Mouse (Mus musculus) liver, embryonic 15.5 days (tissue): ENCODE results near the gene Ppp5c. TPM values are rescaled to one million over a fixed set of nuclear protein-coding genes. Genes with fewer than 3 reads are reported as not detected.

Experiments used
- ATAC-seq: fragments of 200-750 bp; cut with Nextera tagmentation; 2 replicates; pipeline ENCODE4 v1.8.0; 2017; ENCODE audit warnings: moderate number of reproducible peaks, mild to moderate bottlenecking, moderate library complexity; ENCODE audit not compliant: insufficient read depth
- H3K27ac ChIP-seq: fragments of 300-500 bp; sonication (generic); replicated peaks from 2 replicates; pipeline ENCODE4 v1.5.1; 2015; ENCODE audit warnings: mild to moderate bottlenecking, inconsistent platforms
- H3K27me3 ChIP-seq: fragments of 300-500 bp; sonication (generic); 2 replicates; pipeline ENCODE4 v1.6.1; 2015; ENCODE audit warnings: mild to moderate bottlenecking, inconsistent platforms
- H3K36me3 ChIP-seq: fragments of 300-500 bp; sonication (generic); replicated peaks from 2 replicates; pipeline ENCODE4 v1.6.1; 2015; ENCODE audit warnings: moderate library complexity, mild to moderate bottlenecking, inconsistent platforms
- H3K4me1 ChIP-seq: fragments of 300-500 bp; sonication (generic); replicated peaks from 2 replicates; pipeline ENCODE4 v1.6.1; 2015; ENCODE audit warnings: inconsistent platforms
- H3K4me2 ChIP-seq: fragments of 300-500 bp; sonication (generic); 2 replicates; pipeline ENCODE4 v1.6.1; 2015; ENCODE audit warnings: moderate library complexity, mild to moderate bottlenecking, inconsistent platforms
- H3K4me3 ChIP-seq: fragments of 300-500 bp; sonication (generic); replicated peaks from 2 replicates; pipeline ENCODE4 v1.5.1; 2015; ENCODE audit warnings: mild to moderate bottlenecking, inconsistent platforms
- H3K9ac ChIP-seq: fragments of 300-500 bp; sonication (generic); 2 replicates; pipeline ENCODE4 v1.6.1; 2015; ENCODE audit warnings: moderate library complexity, mild to moderate bottlenecking, inconsistent platforms
- H3K9me3 ChIP-seq: fragments of 300-500 bp; sonication (generic); replicated peaks from 2 replicates; pipeline ENCODE4 v1.6.1; 2016; ENCODE audit warnings: inconsistent platforms
- WGBS: fragments of 180-500 bp; shearing (Covaris S2); methylation state at CpG from one replicate; pipeline ENCODE4 v1.1.7; 2015; ENCODE audit warnings: mixed read lengths; ENCODE audit not compliant: insufficient replicate concordance; 5-methylcytosine and 5-hydroxymethylcytosine counted together
- polyA plus RNA-seq: library from polyadenylated mRNA; unstranded; fragments of >200 nt; fragmentation: Nextera tagmentation; extraction: Ambion mirVana; gene quantifications from 2 replicates; pipeline ENCODE4 v1.2.1, GENCODE M21; 2015

The Ppp5c gene
- polyA plus RNA-seq, 1 experiment from 2014 or later = 43.2 TPM

GRCm38 (mm10) chr7:17050933-17051594 is 23.3 kb upstream of the Ppp5c start:
- Histone ChIP-seq H3K4me1 (peaks cover 52% of the 10 kb centered on the region), H3K27ac (no peak overlapping the region), H3K27me3 (no peaks in the 10 kb centered on the region), H3K36me3 (peaks cover 76% of the 10 kb centered on the region), H3K9me3 (no peaks in the 10 kb centered on the region), H3K9ac (no peak overlapping the region), H3K4me2 (no peak overlapping the region), H3K4me3 (no peak overlapping the region)
- 29% methylated on average over 15 of the region's 17 CpGs for WGBS
- 0 out of 2 replicates have a peak, but pooled peaks have one; percentile 4 for ATAC-seq

GRCm38 (mm10) chr7:17050491-17050890 is 22.8 kb upstream of the Ppp5c start:
- WGBS = 65% methylated on average over 11 of the region's 11 CpGs
- peaks cover 81% of the 10 kb centered on the region for H3K36me3 ChIP-seq

GRCm38 (mm10) chr7:17048431-17049190 is 20.9 kb upstream of the Ppp5c start:
- H3K27me3 ChIP-seq = no peaks in the 10 kb centered on the region
- H3K4me2 ChIP-seq = no peak overlapping the region
- no peak overlapping the region for H3K27ac ChIP-seq
- peaks cover 84% of the 10 kb centered on the region for H3K36me3 ChIP-seq
- H3K9ac ChIP-seq = no peak overlapping the region
- no peak overlapping the region for H3K4me3 ChIP-seq
- H3K9me3 ChIP-seq = no peaks in the 10 kb centered on the region
- no peak for ATAC-seq
- peaks cover 27% of the 10 kb centered on the region for H3K4me1 ChIP-seq
- 75% methylated on average over 10 of the region's 10 CpGs for WGBS

More at GRCm38 (mm10) chr7:17050491-17050890, 22.8 kb upstream of the Ppp5c start:
- no peak for ATAC-seq
- Histone ChIP-seq H3K4me3 (no peak overlapping the region), H3K4me1 (peaks cover 46% of the 10 kb centered on the region), H3K9me3 (no peaks in the 10 kb centered on the region), H3K4me2 (no peak overlapping the region), H3K9ac (no peak overlapping the region), H3K27ac (no peak overlapping the region), H3K27me3 (no peaks in the 10 kb centered on the region)

- H3K36me3 ChIP-seq = peaks cover 87% of the 10 kb centered on the region
- 84% methylated on average over 5 of the region's 5 CpGs for WGBS
Observed at GRCm38 (mm10) chr7:17047041-17047682, 19.4 kb upstream of the Ppp5c start.

GRCm38 (mm10) chr7:17045743-17046142 is 18.0 kb upstream of the Ppp5c start:
- no peak overlapping the region for H3K4me2 ChIP-seq
- no peaks in the 10 kb centered on the region for H3K9me3 ChIP-seq
- no peak overlapping the region for H3K9ac ChIP-seq
- H3K27me3 ChIP-seq = no peaks in the 10 kb centered on the region
- peaks cover 86% of the 10 kb centered on the region for H3K36me3 ChIP-seq
- no peak overlapping the region for H3K4me3 ChIP-seq
- no peak overlapping the region for H3K27ac ChIP-seq
- H3K4me1 ChIP-seq = peaks cover 12% of the 10 kb centered on the region
- ATAC-seq = no peak
- WGBS = 86% methylated on average over 1 of the region's 1 CpGs

More at GRCm38 (mm10) chr7:17047041-17047682, 19.4 kb upstream of the Ppp5c start:
- Histone ChIP-seq H3K4me1 (peaks cover 21% of the 10 kb centered on the region), H3K9me3 (no peaks in the 10 kb centered on the region), H3K4me3 (no peak overlapping the region), H3K4me2 (no peak overlapping the region), H3K27me3 (no peaks in the 10 kb centered on the region), H3K27ac (no peak overlapping the region), H3K9ac (no peak overlapping the region)
- ATAC-seq = no peak

GRCm38 (mm10) chr7:17039373-17039772 is 11.6 kb upstream of the Ppp5c start:
- Histone ChIP-seq H3K4me3 (no peak overlapping the region), H3K9ac (no peak overlapping the region), H3K9me3 (no peaks in the 10 kb centered on the region), H3K36me3 (peaks cover 95% of the 10 kb centered on the region), H3K27me3 (no peaks in the 10 kb centered on the region), H3K4me1 (no peaks in the 10 kb centered on the region), H3K4me2 (no peak overlapping the region), H3K27ac (no peak overlapping the region)
- ATAC-seq = no peak
- WGBS = 90% methylated on average over 7 of the region's 7 CpGs

- ATAC-seq = no peak
- Histone ChIP-seq H3K4me1 (no peaks in the 10 kb centered on the region), H3K4me2 (no peak overlapping the region), H3K27me3 (no peaks in the 10 kb centered on the region), H3K27ac (no peak overlapping the region), H3K9ac (no peak overlapping the region), H3K4me3 (no peak overlapping the region), H3K36me3 (peaks cover 95% of the 10 kb centered on the region), H3K9me3 (no peaks in the 10 kb centered on the region)
- 83% methylated on average over 9 of the region's 9 CpGs for WGBS
Observed at GRCm38 (mm10) chr7:17038018-17038695, 10.4 kb upstream of the Ppp5c start.

GRCm38 (mm10) chr7:17030239-17030638 is 2.5 kb upstream of the Ppp5c start:
- Histone ChIP-seq H3K4me3 (no peak overlapping the region), H3K9me3 (no peaks in the 10 kb centered on the region), H3K4me2 (no peak overlapping the region), H3K36me3 (peaks cover 53% of the 10 kb centered on the region), H3K27ac (no peak overlapping the region), H3K9ac (no peak overlapping the region), H3K4me1 (peaks cover 38% of the 10 kb centered on the region), H3K27me3 (no peaks in the 10 kb centered on the region)
- WGBS = 68% methylated on average over 7 of the region's 7 CpGs
- ATAC-seq = no peak

- peaks cover 51% of the 10 kb centered on the region for H3K4me1 ChIP-seq
- H3K9ac ChIP-seq = no peak overlapping the region
- no peaks in the 10 kb centered on the region for H3K9me3 ChIP-seq
- 77% methylated on average over 7 of the region's 7 CpGs for WGBS
- no peak for ATAC-seq
- no peaks in the 10 kb centered on the region for H3K27me3 ChIP-seq
- no peak overlapping the region for H3K4me2 ChIP-seq
- peak overlapping the region; percentile 87; the same call in 1 of the 2 replicates for H3K27ac ChIP-seq
- peaks cover 45% of the 10 kb centered on the region for H3K36me3 ChIP-seq
- H3K4me3 ChIP-seq = no peak overlapping the region
Observed at GRCm38 (mm10) chr7:17028923-17029322, 1.2 kb upstream of the Ppp5c start.

- Histone ChIP-seq H3K4me1 (peaks cover 68% of the 10 kb centered on the region), H3K9me3 (no peaks in the 10 kb centered on the region), H3K9ac (peak overlapping the region; percentile 84), H3K4me2 (peak overlapping the region; percentile 82), H3K4me3 (peak overlapping the region; percentile 79), H3K27ac (peak overlapping the region; percentile 87), H3K27me3 (no peaks in the 10 kb centered on the region), H3K36me3 (peaks cover 36% of the 10 kb centered on the region)
- peak; percentile 59 for ATAC-seq
- WGBS = 1% methylated on average over 24 of the region's 24 CpGs
Observed at GRCm38 (mm10) chr7:17026710-17027587, 775 bp downstream of the Ppp5c start.
